Mouse (Mus musculus) embryonic facial prominence, embryonic 12.5 days (tissue): ENCODE measurements at regions not wholly inside any gene's neighbourhood (a gene's known extent, or its start where the extent isn't known, plus 50 kb on each side); places are given as distances from the start of the nearest gene placed in this dataset.
"Not testable (repeated sequence)": the region's sequence is repeated elsewhere in the genome, so short reads cannot be mapped to it uniquely, and the experiment has no call there.

Experiments used
- ATAC-seq: fragments of 200-750 bp; cut with Nextera tagmentation; 2 replicates; pipeline ENCODE4 v1.8.0; 2017; ENCODE audit not compliant: insufficient number of reproducible peaks, insufficient read depth, low FRiP score, low TSS enrichment
- H3K27ac ChIP-seq: fragments of 300-500 bp; sonication (generic); 2 replicates; pipeline ENCODE4 v1.5.1; 2016; ENCODE audit warnings: mild to moderate bottlenecking
- H3K27me3 ChIP-seq: fragments of 300-500 bp; sonication (generic); 2 replicates; pipeline ENCODE4 v1.6.1; 2016; ENCODE audit warnings: mild to moderate bottlenecking, moderate library complexity
- H3K36me3 ChIP-seq: fragments of 300-500 bp; sonication (generic); 2 replicates; pipeline ENCODE4 v1.6.1; 2016; ENCODE audit warnings: mild to moderate bottlenecking
- H3K4me1 ChIP-seq: fragments of 300-500 bp; sonication (generic); 2 replicates; pipeline ENCODE4 v1.6.1; 2016
- H3K4me2 ChIP-seq: fragments of 300-500 bp; sonication (generic); replicated peaks from 2 replicates; pipeline ENCODE4 v1.6.1; 2016; ENCODE audit warnings: mild to moderate bottlenecking, moderate library complexity
- H3K4me3 ChIP-seq: fragments of 300-500 bp; sonication (generic); 2 replicates; pipeline ENCODE4 v1.5.1; 2016; ENCODE audit warnings: mild to moderate bottlenecking
- H3K9ac ChIP-seq: fragments of 300-500 bp; sonication (generic); 2 replicates; pipeline ENCODE4 v1.6.1; 2016; ENCODE audit warnings: mild to moderate bottlenecking, moderate library complexity
- H3K9me3 ChIP-seq: fragments of 300-500 bp; sonication (generic); 2 replicates; pipeline ENCODE4 v1.6.1; 2016; ENCODE audit warnings: mild to moderate bottlenecking, moderate library complexity
- WGBS: fragments of 180-500 bp; shearing (Covaris S2); methylation state at CpG from one replicate; pipeline ENCODE4 v1.1.7; 2016; 5-methylcytosine and 5-hydroxymethylcytosine counted together

GRCm38 (mm10) chr11:13605152-13605697, 993.9 kb upstream of the Pom121l12 start:
- no peak overlapping the region for H3K9ac ChIP-seq
- H3K27me3 ChIP-seq: no peaks in the 10 kb centered on the region
- no peaks in the 10 kb centered on the region for H3K36me3 ChIP-seq
- peak; percentile 81 for ATAC-seq
- no peak overlapping the region for H3K4me2 ChIP-seq
- 23% methylated on average over 3 of the region's 4 CpGs for WGBS
- no peaks in the 10 kb centered on the region for H3K9me3 ChIP-seq
- H3K27ac ChIP-seq: no peak overlapping the region
- H3K4me1 ChIP-seq: 0 out of 2 replicates have a peak, but pooled peaks cover 3% of the 10 kb centered on the region
- H3K4me3 ChIP-seq: no peak overlapping the region

GRCm38 (mm10) chr11:13584726-13585125, 1014.4 kb upstream of the Pom121l12 start:
- no peak overlapping the region for H3K4me2 ChIP-seq
- H3K9ac ChIP-seq: no peak overlapping the region
- H3K36me3 ChIP-seq: no peaks in the 10 kb centered on the region
- no peaks in the 10 kb centered on the region for H3K9me3 ChIP-seq
- no peaks in the 10 kb centered on the region for H3K27me3 ChIP-seq
- ATAC-seq: no peak
- no peaks in the 10 kb centered on the region for H3K4me1 ChIP-seq
- H3K27ac ChIP-seq: no peak overlapping the region
- no peak overlapping the region for H3K4me3 ChIP-seq

- ATAC-seq: no peak
- no peak overlapping the region for H3K4me3 ChIP-seq
- H3K27ac ChIP-seq: no peak overlapping the region
- H3K9me3 ChIP-seq: no peaks in the 10 kb centered on the region
- H3K4me2 ChIP-seq: no peak overlapping the region
- no peaks in the 10 kb centered on the region for H3K27me3 ChIP-seq
- H3K9ac ChIP-seq: no peak overlapping the region
- 90% methylated on average over 1 of the region's 1 CpGs for WGBS
- H3K4me1 ChIP-seq: no peaks in the 10 kb centered on the region
- H3K36me3 ChIP-seq: no peaks in the 10 kb centered on the region
These were observed 1043.8 kb upstream of the Pom121l12 start for GRCm38 (mm10) chr11:13555267-13555666.

GRCm38 (mm10) chr11:13519618-13520017, 1054.9 kb upstream of the Cobl start:
- H3K9ac ChIP-seq, ATAC-seq, H3K27ac ChIP-seq, H3K4me1 ChIP-seq, H3K4me2 ChIP-seq, H3K36me3 ChIP-seq, H3K27me3 ChIP-seq, H3K9me3 ChIP-seq, H3K4me3 ChIP-seq: not testable (repeated sequence)
- 75% methylated on average over 1 of the region's 1 CpGs for WGBS

- not testable (repeated sequence) for H3K9ac ChIP-seq, H3K27ac ChIP-seq, ATAC-seq, H3K27me3 ChIP-seq, H3K4me3 ChIP-seq, H3K36me3 ChIP-seq, H3K4me2 ChIP-seq, H3K9me3 ChIP-seq, H3K4me1 ChIP-seq
- 92% methylated on average over 5 of the region's 5 CpGs for WGBS
These were observed 1046.2 kb upstream of the Cobl start for GRCm38 (mm10) chr11:13510914-13511313.

GRCm38 (mm10) chr11:13485971-13486370, 1021.2 kb upstream of the Cobl start:
- Histone ChIP-seq H3K4me1 (no peaks in the 10 kb centered on the region), H3K9ac (no peak overlapping the region), H3K9me3 (no peaks in the 10 kb centered on the region), H3K36me3 (no peaks in the 10 kb centered on the region), H3K27me3 (no peaks in the 10 kb centered on the region), H3K4me2 (no peak overlapping the region), H3K27ac (no peak overlapping the region), H3K4me3 (no peak overlapping the region)
- 83% methylated on average over 2 of the region's 2 CpGs for WGBS
- ATAC-seq: no peak

- not testable (repeated sequence) for H3K27me3 ChIP-seq, ATAC-seq, H3K4me1 ChIP-seq, H3K4me3 ChIP-seq, H3K9ac ChIP-seq, H3K9me3 ChIP-seq, H3K27ac ChIP-seq, H3K4me2 ChIP-seq, H3K36me3 ChIP-seq
- 89% methylated on average over 1 of the region's 1 CpGs for WGBS
These were observed 986.8 kb upstream of the Cobl start for GRCm38 (mm10) chr11:13451516-13451915.

GRCm38 (mm10) chr11:13436433-13436832, 971.7 kb upstream of the Cobl start:
- no peaks in the 10 kb centered on the region for H3K36me3 ChIP-seq
- H3K4me1 ChIP-seq: no peaks in the 10 kb centered on the region
- no peak overlapping the region for H3K4me3 ChIP-seq
- no peak for ATAC-seq
- H3K27me3 ChIP-seq: no peaks in the 10 kb centered on the region
- 81% methylated on average over 1 of the region's 1 CpGs for WGBS
- no peaks in the 10 kb centered on the region for H3K9me3 ChIP-seq
- H3K9ac ChIP-seq: no peak overlapping the region
- no peak overlapping the region for H3K27ac ChIP-seq
- H3K4me2 ChIP-seq: no peak overlapping the region

- not testable (repeated sequence) for H3K27me3 ChIP-seq, H3K4me2 ChIP-seq, H3K9me3 ChIP-seq, H3K4me3 ChIP-seq, H3K36me3 ChIP-seq, H3K4me1 ChIP-seq, H3K27ac ChIP-seq, ATAC-seq, H3K9ac ChIP-seq
- whole genome bisulfite sequencing: 12% methylated on average over 2 of the region's 2 CpGs
These were observed 953.1 kb upstream of the Cobl start for GRCm38 (mm10) chr11:13417881-13418280.
